Mouse (Mus musculus): ENCODE data around the gene Ubl4a. TPM values are rescaled to one million over a fixed set of nuclear protein-coding genes. Genes with fewer than 3 reads are reported as not detected.

The Ubl4a gene
- polyA plus RNA-seq, 1 experiment, result 45.2 TPM

- peak within 1 kb of the TSS; percentile 55 for H3K27ac ChIP-seq (ENCODE audit: insufficient read depth, low read length)
- peak within 1 kb of the TSS; percentile 87 for H3K9ac ChIP-seq (ENCODE audit: low read depth, poor library complexity, severe bottlenecking)
Observed at GRCm38 (mm10) chrX:74353467-74353770, 19.6 kb downstream of the Ubl4a start, which contains the start of gene Lage3. Lage3 (minus strand) TSS chrX:74353618.

GRCm38 (mm10) chrX:74352645-74353466 lies 20.2 kb downstream of the Ubl4a start:
- H3K9me3 ChIP-seq (replicated peaks; ENCODE audit: control insufficient read depth, insufficient read depth, low read length, poor library complexity, severe bottlenecking), result no peaks in the 10 kb centered on the region
- peak overlapping the region; percentile 98 for H3K4me3 ChIP-seq (ENCODE audit: low read depth, low read length)
- no peaks in the 10 kb centered on the region for H3K27me3 ChIP-seq (ENCODE audit: control insufficient read depth, insufficient read depth, low read length, poor library complexity, severe bottlenecking)
- peak overlapping the region; percentile 55 for H3K27ac ChIP-seq (ENCODE audit: insufficient read depth, low read length)
- no peak for TF ChIP-seq POLR2A (IDR thresholded peaks at IDR 0.05; ENCODE audit: insufficient read depth, low read length)
- no peak for TF ChIP-seq CTCF (IDR thresholded peaks at IDR 0.05; ENCODE audit: low read depth, low read length)
- no peak for TF ChIP-seq EP300 (IDR thresholded peaks at IDR 0.05; ENCODE audit: insufficient read depth, low read depth, low read length)
- H3K36me3 ChIP-seq (ENCODE audit: control insufficient read depth, insufficient read depth, low read length, poor library complexity, severe bottlenecking), result no peaks in the 10 kb centered on the region
- no peaks in the 10 kb centered on the region for H3K4me1 ChIP-seq (ENCODE audit: control insufficient read depth, insufficient read depth, low read length)
- H3K9ac ChIP-seq (ENCODE audit: low read depth, poor library complexity, severe bottlenecking), result peak overlapping the region; percentile 87

More at GRCm38 (mm10) chrX:74353467-74353770, 19.6 kb downstream of the Ubl4a start, which contains the start of gene Lage3:
- Histone ChIP-seq H3K27me3 (ENCODE audit: control insufficient read depth, insufficient read depth, low read length, poor library complexity, severe bottlenecking) (no peaks in the 10 kb centered on the region), H3K4me3 (ENCODE audit: low read depth, low read length) (peak within 1 kb of the TSS; percentile 98), H3K36me3 (ENCODE audit: control insufficient read depth, insufficient read depth, low read length, poor library complexity, severe bottlenecking) (no peaks in the 10 kb centered on the region), H3K9me3 (replicated peaks; ENCODE audit: control insufficient read depth, insufficient read depth, low read length, poor library complexity, severe bottlenecking) (no peaks in the 10 kb centered on the region), H3K4me1 (ENCODE audit: control insufficient read depth, insufficient read depth, low read length) (no peaks in the 10 kb centered on the region)
- TF ChIP-seq EP300 (IDR thresholded peaks at IDR 0.05; ENCODE audit: insufficient read depth, low read depth, low read length) (no peak), POLR2A (IDR thresholded peaks at IDR 0.05; ENCODE audit: insufficient read depth, low read length) (peak; percentile 71)

GRCm38 (mm10) chrX:74330166-74330930 lies 42.7 kb downstream of the Ubl4a start:
- Histone ChIP-seq H3K9ac (ENCODE audit: low read depth, poor library complexity, severe bottlenecking) (no peak overlapping the region), H3K27me3 (ENCODE audit: control insufficient read depth, insufficient read depth, low read length, poor library complexity, severe bottlenecking) (no peaks in the 10 kb centered on the region)

GRCm38 (mm10) chrX:74329215-74329671 lies 43.8 kb downstream of the Ubl4a start:
- Histone ChIP-seq H3K9ac (ENCODE audit: low read depth, poor library complexity, severe bottlenecking) (peak overlapping the region; percentile 72), H3K4me1 (ENCODE audit: control insufficient read depth, insufficient read depth, low read length) (no peaks in the 10 kb centered on the region), H3K27ac (ENCODE audit: insufficient read depth, low read length) (no peak overlapping the region), H3K27me3 (ENCODE audit: control insufficient read depth, insufficient read depth, low read length, poor library complexity, severe bottlenecking) (no peaks in the 10 kb centered on the region), H3K9me3 (replicated peaks; ENCODE audit: control insufficient read depth, insufficient read depth, low read length, poor library complexity, severe bottlenecking) (no peaks in the 10 kb centered on the region), H3K4me3 (ENCODE audit: low read depth, low read length) (peak overlapping the region; percentile 74), H3K36me3 (ENCODE audit: control insufficient read depth, insufficient read depth, low read length, poor library complexity, severe bottlenecking) (no peaks in the 10 kb centered on the region)
- TF ChIP-seq EP300 (IDR thresholded peaks at IDR 0.05; ENCODE audit: insufficient read depth, low read depth, low read length) (no peak), CTCF (IDR thresholded peaks at IDR 0.05; ENCODE audit: low read depth, low read length) (no peak), POLR2A (IDR thresholded peaks at IDR 0.05; ENCODE audit: insufficient read depth, low read length) (no peak)

More at GRCm38 (mm10) chrX:74330166-74330930, 42.7 kb downstream of the Ubl4a start:
- Histone ChIP-seq H3K9me3 (replicated peaks; ENCODE audit: control insufficient read depth, insufficient read depth, low read length, poor library complexity, severe bottlenecking) (no peaks in the 10 kb centered on the region), H3K36me3 (ENCODE audit: control insufficient read depth, insufficient read depth, low read length, poor library complexity, severe bottlenecking) (no peaks in the 10 kb centered on the region), H3K4me1 (ENCODE audit: control insufficient read depth, insufficient read depth, low read length) (no peaks in the 10 kb centered on the region), H3K27ac (ENCODE audit: insufficient read depth, low read length) (no peak overlapping the region), H3K4me3 (ENCODE audit: low read depth, low read length) (no peak overlapping the region)
- no peak for TF ChIP-seq POLR2A (IDR thresholded peaks at IDR 0.05; ENCODE audit: insufficient read depth, low read length)
- no peak for TF ChIP-seq CTCF (IDR thresholded peaks at IDR 0.05; ENCODE audit: low read depth, low read length)

- peak within 1 kb of the TSS; percentile 72 for H3K9ac ChIP-seq (ENCODE audit: low read depth, poor library complexity, severe bottlenecking)
- TF ChIP-seq EP300 (IDR thresholded peaks at IDR 0.05; ENCODE audit: insufficient read depth, low read depth, low read length) (no peak), POLR2A (IDR thresholded peaks at IDR 0.05; ENCODE audit: insufficient read depth, low read length) (no peak), CTCF (IDR thresholded peaks at IDR 0.05; ENCODE audit: low read depth, low read length) (no peak)
- no peaks in the 10 kb centered on the region for H3K9me3 ChIP-seq (replicated peaks; ENCODE audit: control insufficient read depth, insufficient read depth, low read length, poor library complexity, severe bottlenecking)
- no peaks in the 10 kb centered on the region for H3K36me3 ChIP-seq (ENCODE audit: control insufficient read depth, insufficient read depth, low read length, poor library complexity, severe bottlenecking)
- H3K4me3 ChIP-seq (ENCODE audit: low read depth, low read length), result peak within 1 kb of the TSS; percentile 74
- H3K27me3 ChIP-seq (ENCODE audit: control insufficient read depth, insufficient read depth, low read length, poor library complexity, severe bottlenecking), result no peaks in the 10 kb centered on the region
- no peaks in the 10 kb centered on the region for H3K4me1 ChIP-seq (ENCODE audit: control insufficient read depth, insufficient read depth, low read length)
- H3K27ac ChIP-seq (ENCODE audit: insufficient read depth, low read length), result no peak within 1 kb of the TSS
Observed at GRCm38 (mm10) chrX:74328725-74329161, 44.3 kb downstream of the Ubl4a start, which contains the start of gene Plxna3. Plxna3 (plus strand) TSS chrX:74329066.

Other genes starting within 250 kb of the Ubl4a start
- not detected in 2 replicates for gene Opn1mw, start 245.8 kb downstream of the Ubl4a start, polyA plus RNA-seq (2011; ENCODE audit: insufficient read depth, insufficient read length, low read depth, missing spikeins)
- 21.5 and 22.7 TPM in 2 replicates for gene Mecp2, start 237.9 kb downstream of the Ubl4a start, polyA plus RNA-seq (2011; ENCODE audit: insufficient read depth, insufficient read length, low read depth, missing spikeins)
- gene Tex28, start 205.4 kb downstream of the Ubl4a start, polyA plus RNA-seq (2011; ENCODE audit: insufficient read depth, insufficient read length, low read depth, missing spikeins), result not detected in 2 replicates
- not detected in 2 replicates for gene Tktl1, start 196.0 kb downstream of the Ubl4a start, polyA plus RNA-seq (2011; ENCODE audit: insufficient read depth, insufficient read length, low read depth, missing spikeins)
- 288 and 325 TPM in 2 replicates for gene Flna, start 123.4 kb downstream of the Ubl4a start, polyA plus RNA-seq (2011; ENCODE audit: insufficient read depth, insufficient read length, low read depth, missing spikeins)
- 154 and 169 TPM in 2 replicates for gene Emd, start 118.5 kb downstream of the Ubl4a start, polyA plus RNA-seq (2011; ENCODE audit: insufficient read depth, insufficient read length, low read depth, missing spikeins)
- gene Rpl10, start 102.4 kb downstream of the Ubl4a start, polyA plus RNA-seq (2011; ENCODE audit: insufficient read depth, insufficient read length, low read depth, missing spikeins), result 239 and 288 TPM in 2 replicates
- gene Taz, start 91.3 kb downstream of the Ubl4a start, polyA plus RNA-seq (2011; ENCODE audit: insufficient read depth, insufficient read length, low read depth, missing spikeins), result 27.6 and 30.5 TPM in 2 replicates
- 3.9 and 5.9 TPM in 2 replicates for gene Dnase1l1, start 90.9 kb downstream of the Ubl4a start, polyA plus RNA-seq (2011; ENCODE audit: insufficient read depth, insufficient read length, low read depth, missing spikeins)
- 74.7 and 75.7 TPM in 2 replicates for gene Atp6ap1, start 76.1 kb downstream of the Ubl4a start, polyA plus RNA-seq (2011; ENCODE audit: insufficient read depth, insufficient read length, low read depth, missing spikeins)
- 157 and 164 TPM in 2 replicates for gene Gdi1, start 68.2 kb downstream of the Ubl4a start, polyA plus RNA-seq (2011; ENCODE audit: insufficient read depth, insufficient read length, low read depth, missing spikeins)
- gene Fam50a, start 60.2 kb downstream of the Ubl4a start, polyA plus RNA-seq (2011; ENCODE audit: insufficient read depth, insufficient read length, low read depth, missing spikeins), result 58.9 and 63.7 TPM in 2 replicates
- gene Plxna3, start 44.2 kb downstream of the Ubl4a start, polyA plus RNA-seq (2011; ENCODE audit: insufficient read depth, insufficient read length, low read depth, missing spikeins), result 9.1 and 10.5 TPM in 2 replicates
- 54.0 and 54.4 TPM in 2 replicates for gene Lage3, start 19.6 kb downstream of the Ubl4a start, polyA plus RNA-seq (2011; ENCODE audit: insufficient read depth, insufficient read length, low read depth, missing spikeins)
- 2.6 and 3.0 TPM in 2 replicates for gene Slc10a3, start 131 bp upstream of the Ubl4a start, polyA plus RNA-seq (2011; ENCODE audit: insufficient read depth, insufficient read length, low read depth, missing spikeins)
- gene Fam3a, start 20.1 kb upstream of the Ubl4a start, polyA plus RNA-seq (2011; ENCODE audit: insufficient read depth, insufficient read length, low read depth, missing spikeins), result 10.8 and 14.2 TPM in 2 replicates
- gene Ikbkg, start 20.1 kb upstream of the Ubl4a start, polyA plus RNA-seq (2011; ENCODE audit: insufficient read depth, insufficient read length, low read depth, missing spikeins), result 16.4 and 20.5 TPM in 2 replicates
- 35.0 and 37.0 TPM in 2 replicates for gene G6pdx, start 56.0 kb upstream of the Ubl4a start, polyA plus RNA-seq (2011; ENCODE audit: insufficient read depth, insufficient read length, low read depth, missing spikeins)
- gene Gm6880, start 108.2 kb upstream of the Ubl4a start, polyA plus RNA-seq (2011; ENCODE audit: insufficient read depth, insufficient read length, low read depth, missing spikeins), result not detected in 2 replicates
- gene Olfr1326-ps1, start 201.7 kb upstream of the Ubl4a start, polyA plus RNA-seq (2011; ENCODE audit: insufficient read depth, insufficient read length, low read depth, missing spikeins), result not detected in 2 replicates
- gene Olfr1325, start 219.5 kb upstream of the Ubl4a start, polyA plus RNA-seq (2011; ENCODE audit: insufficient read depth, insufficient read length, low read depth, missing spikeins), result not detected in 2 replicates

Data from ES-Bruce4 (cell line).